Mouse (Mus musculus) midbrain, postnatal 0 days (tissue): ENCODE measurements around the gene Dip2b. TPM values are rescaled to one million over a fixed set of nuclear protein-coding genes. Genes with fewer than 3 reads are reported as not detected.

ENCODE experiments used
- ATAC-seq: fragments of 200-750 bp; cut with Nextera tagmentation; 2 replicates; pipeline ENCODE4 v1.8.0; 2017; ENCODE audit warnings: moderate number of reproducible peaks, mild to moderate bottlenecking, moderate TSS enrichment, moderate library complexity; ENCODE audit not compliant: low FRiP score
- DNase-seq: peaks from one replicate; pipeline ENCODE4 v3.0.0-alpha.2; 2015; ENCODE audit warnings: low spot score
- H3K27ac ChIP-seq: fragments of 300-500 bp; sonication (generic); 2 replicates; pipeline ENCODE4 v1.5.1; 2014; ENCODE audit warnings: low read depth, mild to moderate bottlenecking, low read length, mixed read lengths
- H3K27me3 ChIP-seq: fragments of 300-500 bp; sonication (generic); 2 replicates; pipeline ENCODE4 v1.6.1; 2014; ENCODE audit warnings: low read length, control low read depth, mixed read lengths; ENCODE audit not compliant: insufficient read depth
- H3K36me3 ChIP-seq: fragments of 300-500 bp; sonication (generic); 2 replicates; pipeline ENCODE4 v1.6.1; 2014; ENCODE audit warnings: low read length, control low read depth, mixed read lengths; ENCODE audit not compliant: insufficient read depth
- H3K4me1 ChIP-seq: fragments of 300-500 bp; sonication (generic); 2 replicates; pipeline ENCODE4 v1.6.1; 2014; ENCODE audit warnings: mild to moderate bottlenecking, control low read depth, antibody characterized with exemption, low read length, mixed read lengths; ENCODE audit not compliant: insufficient read depth
- H3K4me2 ChIP-seq: fragments of 300-500 bp; sonication (generic); 2 replicates; pipeline ENCODE4 v1.6.1; 2014; ENCODE audit warnings: low read depth, mild to moderate bottlenecking, low read length, mixed read lengths; ENCODE audit not compliant: poor library complexity, severe bottlenecking
- H3K4me3 ChIP-seq: fragments of 300-500 bp; sonication (generic); 2 replicates; pipeline ENCODE4 v1.5.1; 2014; ENCODE audit warnings: low read depth, mild to moderate bottlenecking, low read length, moderate library complexity
- H3K9ac ChIP-seq: fragments of 300-500 bp; sonication (generic); replicated peaks from 2 replicates; pipeline ENCODE4 v1.6.1; 2014; ENCODE audit warnings: mild to moderate bottlenecking, low read length, moderate library complexity, mixed read lengths; ENCODE audit not compliant: poor library complexity, severe bottlenecking
- H3K9me3 ChIP-seq: fragments of 300-500 bp; sonication (generic); 2 replicates; pipeline ENCODE4 v1.6.1; 2016; ENCODE audit warnings: low read length, control low read depth
- CTCF ChIP-seq: IDR thresholded peaks from 2 replicates; pipeline ENCODE4 v1.5.1; 2016; ENCODE audit warnings: antibody characterized with exemption, mild to moderate bottlenecking
- WGBS: fragments of 180-500 bp; shearing (Covaris S2); extraction: QIAGEN DNeasy Blood & Tissue Kit; methylation state at CpG from one replicate; pipeline ENCODE4 v1.1.7; 2014; 5-methylcytosine and 5-hydroxymethylcytosine counted together
- polyA plus RNA-seq: library from polyadenylated mRNA; unstranded; fragments of >200 nt; fragmentation: Nextera tagmentation; extraction: Ambion mirVana; gene quantifications from 2 replicates; pipeline ENCODE4 v1.2.1, GENCODE M21; 2015
- total RNA-seq: library from RNA; depleted of rRNA; stranded (reverse); fragments of >200 nt; gene quantifications from 2 replicates; pipeline ENCODE4 v1.2.3, GENCODE M21; 2014

The Dip2b gene
- total and polyA plus RNA-seq, 2 experiments from 2014 or later: 10.5 to 44.8 TPM

GRCm38 (mm10) chr15:100152321-100152720 lies 113.9 kb downstream of the Dip2b start:
- H3K4me2 ChIP-seq: no peak overlapping the region
- H3K4me1 ChIP-seq: no peaks in the 10 kb centered on the region
- no peak for ATAC-seq
- H3K27ac ChIP-seq: no peak overlapping the region
- DNase-seq: no peak
- no peaks in the 10 kb centered on the region for H3K9me3 ChIP-seq
- TF ChIP-seq CTCF: no peak
- no peaks in the 10 kb centered on the region for H3K27me3 ChIP-seq
- peaks cover 30% of the 10 kb centered on the region; the same call in 1 of the 2 replicates for H3K36me3 ChIP-seq
- H3K4me3 ChIP-seq: no peak overlapping the region
- H3K9ac ChIP-seq: no peak overlapping the region
- WGBS: 93% methylated on average over 3 of the region's 3 CpGs

- Histone ChIP-seq H3K4me1 (no peaks in the 10 kb centered on the region), H3K4me3 (no peak overlapping the region), H3K27me3 (no peaks in the 10 kb centered on the region), H3K9ac (no peak overlapping the region), H3K27ac (no peak overlapping the region), H3K36me3 (peaks cover 31% of the 10 kb centered on the region; the same call in 1 of the 2 replicates), H3K4me2 (no peak overlapping the region), H3K9me3 (no peaks in the 10 kb centered on the region)
- no peak for TF ChIP-seq CTCF
- ATAC-seq (no peak), DNase-seq (no peak)
- WGBS: 84% methylated on average over 3 of the region's 3 CpGs
Measured at GRCm38 (mm10) chr15:100153024-100153423, 114.6 kb downstream of the Dip2b start.

GRCm38 (mm10) chr15:100156095-100156707 lies 117.7 kb downstream of the Dip2b start:
- WGBS: 89% methylated on average over 4 of the region's 4 CpGs
- Histone ChIP-seq H3K4me1 (no peaks in the 10 kb centered on the region), H3K9ac (no peak overlapping the region), H3K27ac (no peak overlapping the region), H3K4me2 (no peak overlapping the region), H3K9me3 (no peaks in the 10 kb centered on the region), H3K4me3 (no peak overlapping the region), H3K27me3 (no peaks in the 10 kb centered on the region), H3K36me3 (peaks cover 39% of the 10 kb centered on the region; the same call in 1 of the 2 replicates)
- DNase-seq (no peak), ATAC-seq (no peak)
- TF ChIP-seq CTCF: no peak

- DNase-seq (no peak), ATAC-seq (no peak)
- no peaks in the 10 kb centered on the region for H3K9me3 ChIP-seq
- peaks cover 39% of the 10 kb centered on the region; the same call in 1 of the 2 replicates for H3K36me3 ChIP-seq
- H3K27ac ChIP-seq: no peak overlapping the region
- H3K4me2 ChIP-seq: no peak overlapping the region
- no peak overlapping the region for H3K4me3 ChIP-seq
- H3K4me1 ChIP-seq: no peaks in the 10 kb centered on the region
- H3K9ac ChIP-seq: no peak overlapping the region
- TF ChIP-seq CTCF: no peak
- H3K27me3 ChIP-seq: no peaks in the 10 kb centered on the region
- 92% methylated on average over 10 of the region's 10 CpGs for WGBS
Measured at GRCm38 (mm10) chr15:100156781-100157470, 118.5 kb downstream of the Dip2b start.

- TF ChIP-seq CTCF: no peak
- Histone ChIP-seq H3K9me3 (no peaks in the 10 kb centered on the region), H3K9ac (no peak overlapping the region), H3K27me3 (no peaks in the 10 kb centered on the region), H3K4me1 (no peaks in the 10 kb centered on the region), H3K36me3 (peaks cover 42% of the 10 kb centered on the region; the same call in 1 of the 2 replicates), H3K4me3 (no peak overlapping the region), H3K4me2 (no peak overlapping the region), H3K27ac (no peak overlapping the region)
- no peak for ATAC-seq
- DNase-seq: no peak
- WGBS: 92% methylated on average over 10 of the region's 10 CpGs
Measured at GRCm38 (mm10) chr15:100158985-100159384, 120.5 kb downstream of the Dip2b start.

- Histone ChIP-seq H3K36me3 (peaks cover 31% of the 10 kb centered on the region; the same call in 1 of the 2 replicates), H3K4me1 (no peaks in the 10 kb centered on the region), H3K27me3 (no peaks in the 10 kb centered on the region), H3K4me2 (no peak overlapping the region), H3K4me3 (no peak overlapping the region), H3K27ac (no peak overlapping the region), H3K9ac (no peak overlapping the region), H3K9me3 (no peaks in the 10 kb centered on the region)
- DNase-seq: no peak
- no peak for TF ChIP-seq CTCF
- ATAC-seq: no peak
- WGBS: 90% methylated on average over 6 of the region's 6 CpGs
Measured at GRCm38 (mm10) chr15:100161747-100162280, 123.3 kb downstream of the Dip2b start.
